Mouse (Mus musculus): Measurements from ENCODE around the gene Wfikkn1.

The Wfikkn1 gene

DNA sequence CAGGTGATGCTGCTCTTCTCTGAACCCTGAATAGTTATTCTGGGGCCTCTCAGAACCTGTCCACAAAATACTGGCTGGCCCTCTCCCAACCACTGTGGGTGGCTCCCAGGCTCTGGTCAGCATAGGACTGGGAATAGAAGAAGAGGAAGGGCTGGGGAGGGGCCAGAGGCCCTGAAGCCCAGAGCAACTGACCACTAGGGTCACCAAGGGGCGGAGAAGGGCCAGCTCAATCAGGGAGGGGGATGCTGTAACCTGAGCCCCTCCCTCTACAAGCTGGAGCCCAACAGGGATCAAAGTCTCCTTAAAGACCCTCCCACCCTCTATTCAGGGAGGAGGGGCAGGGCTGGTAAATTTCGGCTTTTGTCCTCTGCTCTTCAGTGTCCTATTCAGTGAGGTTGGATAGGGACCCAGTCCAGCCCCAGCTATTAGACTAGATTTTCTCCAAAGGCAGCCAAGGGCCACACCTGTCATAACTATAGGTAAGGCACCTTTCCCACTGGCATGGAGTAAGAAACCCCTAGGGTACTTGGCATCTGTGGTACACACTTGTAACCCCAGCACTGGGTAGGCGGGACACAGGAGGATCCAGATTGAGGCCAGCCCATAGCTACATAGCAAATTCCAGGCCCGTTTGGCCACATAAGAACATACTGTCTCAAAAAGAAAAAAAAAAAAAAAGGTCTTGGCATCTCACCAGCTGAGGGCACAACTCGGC is at the start of gene Wfikkn1:
Gene Wfikkn1 (minus strand): TSS at position 663 of the 715 bp plus-strand sequence.
- DNase-seq (ENCODE audit: low read depth, low spot score), result no peak

GRCm38 (mm10) chr17:25925348-25925747 is 44.7 kb upstream of the Wfikkn1 start:
- peak; percentile 84 for DNase-seq (ENCODE audit: low read depth, low spot score)

DNA sequence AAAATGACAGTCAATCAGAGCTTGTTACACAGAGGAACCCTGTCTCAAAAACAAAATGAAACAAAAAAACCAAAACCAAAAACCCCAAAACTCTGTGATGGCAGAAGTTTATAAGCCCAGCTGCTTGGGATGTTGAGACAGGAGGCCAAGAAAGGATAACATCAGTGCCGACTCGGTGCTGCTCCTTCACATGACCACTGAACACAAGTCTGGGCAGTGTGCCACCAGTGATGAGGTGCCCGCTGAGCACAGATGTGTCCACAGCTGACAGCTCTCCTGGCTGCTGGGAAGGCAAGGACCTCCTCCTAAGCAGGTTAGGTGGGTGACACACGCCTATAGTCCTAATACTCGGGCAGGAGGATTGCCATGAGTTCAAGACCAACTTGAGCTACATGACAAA is 41.5 kb upstream of the Wfikkn1 start:
- DNase-seq (ENCODE audit: low read depth, low spot score), result no peak

- peak; percentile 100 for DNase-seq (ENCODE audit: low read depth, low spot score)
These were observed 39.4 kb upstream of the Wfikkn1 start for GRCm38 (mm10) chr17:25919786-25920642.

DNA sequence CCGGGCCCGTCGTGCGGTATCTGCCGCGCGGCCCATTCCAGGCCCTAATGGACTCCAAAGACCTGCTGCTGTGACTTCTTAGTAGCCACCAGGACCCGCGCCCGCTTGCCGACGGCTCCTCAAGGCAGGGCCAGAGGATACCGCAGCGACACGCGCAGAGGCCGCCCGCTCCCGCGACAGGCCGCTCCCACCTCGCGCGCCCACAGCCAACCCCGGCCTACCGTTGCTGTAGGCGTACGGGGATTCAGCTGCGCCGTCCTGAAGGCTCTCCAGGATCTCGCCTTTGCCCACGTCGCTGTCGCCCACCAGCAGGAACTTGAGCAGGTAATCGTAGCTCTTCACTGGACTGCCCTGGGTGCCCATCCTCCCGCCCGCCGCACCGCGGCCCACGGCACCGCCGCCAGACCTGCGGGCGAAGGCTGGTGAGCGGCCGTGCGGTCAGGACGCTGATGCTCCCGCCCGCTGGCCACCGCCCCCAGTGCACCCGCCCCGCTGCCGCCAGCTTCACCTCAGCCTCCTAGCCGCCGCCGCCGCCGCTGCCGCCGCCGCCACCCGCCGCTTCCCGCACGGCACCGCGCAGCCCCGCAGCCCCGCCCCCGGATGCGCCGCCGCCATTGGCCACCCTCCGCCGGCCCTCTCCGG is 38.6 kb upstream of the Wfikkn1 start, which contains the start of gene Rab40c:
Gene Rab40c (minus strand): TSS at position 584 of the 642 bp plus-strand sequence.
- no peak for DNase-seq (ENCODE audit: low read depth, low spot score)

DNA sequence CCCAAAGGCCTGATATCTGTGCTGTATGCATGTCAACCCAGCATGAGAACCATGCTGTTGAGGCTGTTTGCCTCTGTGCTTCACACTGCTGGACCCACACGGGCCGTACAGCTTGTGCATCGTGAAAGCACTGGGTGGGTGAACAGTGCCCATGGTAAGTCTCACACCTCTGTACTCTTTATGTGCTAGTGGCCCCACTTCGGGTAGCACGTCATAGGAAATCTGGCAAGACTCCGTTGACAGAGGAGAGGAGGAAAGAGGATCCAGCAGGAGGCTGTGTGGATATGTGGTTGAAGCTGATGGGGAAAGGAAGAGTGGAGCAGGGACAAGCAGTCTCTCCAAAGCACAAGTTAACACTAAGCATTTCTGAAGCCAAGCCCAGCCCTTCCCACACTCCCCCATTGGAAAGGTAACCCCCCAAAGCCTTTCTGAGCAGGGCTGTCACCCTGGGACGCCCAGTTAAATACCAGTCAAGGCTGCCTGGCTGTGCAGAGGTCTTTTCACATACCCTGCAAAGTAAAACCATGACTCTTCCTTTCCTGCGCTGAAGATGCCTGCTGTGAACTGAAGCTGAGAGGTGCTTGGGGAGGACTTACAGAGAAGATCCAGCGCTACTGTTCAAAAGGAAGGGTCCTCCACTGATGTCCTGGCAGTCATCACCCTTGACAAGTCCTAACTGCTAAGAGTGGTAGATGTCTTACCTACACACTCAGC is 37.5 kb upstream of the Wfikkn1 start:
- no peak for DNase-seq (ENCODE audit: low read depth, low spot score)

DNA sequence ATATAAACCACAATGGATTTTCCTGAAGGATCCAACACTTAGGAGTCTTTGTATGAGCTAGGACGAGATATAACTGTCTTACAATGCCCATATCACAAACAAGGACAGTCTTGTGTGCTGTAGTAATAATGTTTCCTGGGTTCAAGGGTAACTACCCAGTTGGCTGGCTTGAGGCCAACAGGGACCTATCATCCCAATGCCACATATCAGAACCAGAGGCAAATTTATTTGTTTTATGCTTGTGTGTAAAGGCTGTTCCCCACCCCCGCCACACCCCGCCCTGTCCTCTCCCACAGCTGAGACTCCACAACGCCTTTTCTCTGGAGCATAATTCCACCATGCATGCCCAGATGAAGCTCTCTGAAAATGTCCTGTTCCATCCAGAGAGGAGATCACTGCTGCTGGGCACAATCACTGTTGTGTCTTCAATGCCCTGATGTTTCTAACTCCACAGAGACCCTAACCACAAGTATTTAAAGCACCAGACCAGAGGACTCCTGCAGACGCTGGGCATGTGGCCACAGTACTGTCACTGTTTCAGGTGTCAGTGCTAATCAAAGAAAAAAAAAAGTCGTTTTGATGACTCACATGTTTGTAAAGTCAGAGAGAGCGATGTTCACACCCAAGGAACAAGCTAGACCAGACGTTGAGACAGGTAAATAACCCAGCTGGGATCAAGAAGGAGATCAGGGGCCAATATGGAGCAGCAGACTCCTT is 36.4 kb upstream of the Wfikkn1 start:
- DNase-seq (ENCODE audit: low read depth, low spot score), result no peak

DNA sequence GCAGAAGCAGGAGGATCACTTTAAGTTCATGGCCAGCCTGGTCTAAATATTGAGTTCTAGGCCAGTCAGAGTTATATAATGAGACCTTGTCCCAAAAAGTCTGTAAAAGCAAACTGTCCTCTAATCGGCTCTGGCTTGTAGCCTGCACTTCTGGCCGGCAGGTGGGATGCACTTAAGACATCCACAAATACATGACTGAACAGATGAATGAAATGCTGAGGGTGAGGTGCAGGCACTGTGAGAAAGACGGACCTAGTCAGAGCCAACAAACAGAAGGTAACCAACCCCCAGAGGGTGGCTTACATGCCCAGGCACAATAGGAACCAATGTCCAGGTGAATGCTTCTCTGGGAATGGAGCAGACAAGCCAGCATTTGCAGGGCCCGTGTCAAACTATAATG is 33.6 kb upstream of the Wfikkn1 start:
- no peak for DNase-seq (ENCODE audit: low read depth, low spot score)

GRCm38 (mm10) chr17:25913877-25914275 is 33.2 kb upstream of the Wfikkn1 start:
- no peak for DNase-seq (ENCODE audit: low read depth, low spot score)

DNA sequence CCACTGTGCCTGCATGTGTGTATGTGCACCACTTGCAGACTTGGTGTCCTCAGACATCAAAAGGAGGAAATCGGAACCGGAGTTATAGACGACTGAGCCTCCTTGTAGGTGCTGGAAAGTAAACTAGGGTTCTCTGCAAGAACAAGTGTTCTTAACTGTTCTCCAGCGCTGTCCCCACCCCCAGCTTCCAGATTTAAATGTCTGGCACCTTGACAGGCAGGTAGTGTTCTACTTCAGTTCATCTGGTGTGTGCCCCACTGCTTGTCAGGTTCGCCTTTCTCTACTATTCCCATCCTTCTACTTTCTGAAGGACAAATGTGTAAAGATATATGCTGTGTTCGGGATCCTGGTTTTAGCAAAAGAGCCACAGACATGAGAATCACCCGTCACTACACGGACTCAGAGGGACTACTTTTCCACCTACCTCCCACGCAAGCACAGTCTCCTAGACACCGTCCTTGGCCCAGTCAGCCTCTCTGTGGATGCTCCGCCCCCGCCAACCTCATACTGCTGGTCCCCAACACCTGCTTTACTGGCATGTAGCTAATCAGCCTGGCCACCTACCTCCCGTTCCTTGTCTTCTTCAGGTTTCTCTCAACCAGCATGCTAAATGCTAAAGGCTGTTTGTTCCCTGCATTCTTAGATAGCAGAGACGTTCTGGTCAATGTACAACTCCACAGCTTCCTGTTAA is 32.7 kb upstream of the Wfikkn1 start:
- DNase-seq (ENCODE audit: low read depth, low spot score), result no peak

- DNase-seq (ENCODE audit: low read depth, low spot score), result no peak
These were observed 31.2 kb upstream of the Wfikkn1 start for GRCm38 (mm10) chr17:25911816-25912215.

DNA sequence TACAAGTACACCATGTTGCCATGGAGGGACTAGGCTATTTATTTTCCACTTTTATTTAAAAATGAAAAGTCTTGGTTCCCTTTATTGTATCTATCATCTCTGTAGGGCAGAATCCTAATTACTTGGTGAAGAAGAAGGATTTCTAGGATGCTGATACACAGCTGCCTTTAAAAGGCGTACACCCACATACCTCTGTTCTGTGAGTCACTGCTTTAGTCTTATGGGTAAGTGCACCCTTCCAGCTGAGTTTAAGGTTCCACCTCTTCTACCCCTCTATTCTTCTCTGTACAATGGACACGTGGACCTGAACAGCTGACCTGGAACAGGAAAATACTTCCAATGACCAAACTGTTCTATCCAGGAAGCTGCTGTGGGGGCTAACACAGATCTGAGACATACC is 27.0 kb upstream of the Wfikkn1 start:
- no peak for DNase-seq (ENCODE audit: low read depth, low spot score)

- no peak for DNase-seq (ENCODE audit: low read depth, low spot score)
These were observed 22.4 kb upstream of the Wfikkn1 start for GRCm38 (mm10) chr17:25903061-25903460.

DNA sequence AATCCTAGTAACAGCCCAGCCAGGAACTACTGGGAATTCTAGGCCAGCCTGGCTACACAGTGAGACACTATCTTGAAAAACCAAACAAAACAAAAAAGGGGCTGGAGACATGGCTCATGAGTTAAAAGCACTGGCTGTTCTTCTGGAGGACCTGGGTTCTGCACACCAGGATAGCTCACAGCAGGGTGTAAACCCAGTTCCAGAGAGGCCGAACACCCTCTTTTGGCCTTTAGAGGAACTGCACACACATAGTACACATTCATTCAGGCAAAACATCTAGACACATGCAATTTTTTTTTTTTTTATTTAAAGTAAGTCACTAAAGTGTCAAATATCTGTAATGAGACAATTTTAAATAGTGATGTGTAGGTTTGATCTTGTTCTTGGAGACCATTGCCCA is 19.5 kb upstream of the Wfikkn1 start:
- no peak for DNase-seq (ENCODE audit: low read depth, low spot score)

GRCm38 (mm10) chr17:25895891-25896290 is 15.2 kb upstream of the Wfikkn1 start:
- DNase-seq (ENCODE audit: low read depth, low spot score), result no peak

- DNase-seq (ENCODE audit: low read depth, low spot score), result no peak
These were observed 14.8 kb upstream of the Wfikkn1 start for GRCm38 (mm10) chr17:25895415-25895814.

DNA sequence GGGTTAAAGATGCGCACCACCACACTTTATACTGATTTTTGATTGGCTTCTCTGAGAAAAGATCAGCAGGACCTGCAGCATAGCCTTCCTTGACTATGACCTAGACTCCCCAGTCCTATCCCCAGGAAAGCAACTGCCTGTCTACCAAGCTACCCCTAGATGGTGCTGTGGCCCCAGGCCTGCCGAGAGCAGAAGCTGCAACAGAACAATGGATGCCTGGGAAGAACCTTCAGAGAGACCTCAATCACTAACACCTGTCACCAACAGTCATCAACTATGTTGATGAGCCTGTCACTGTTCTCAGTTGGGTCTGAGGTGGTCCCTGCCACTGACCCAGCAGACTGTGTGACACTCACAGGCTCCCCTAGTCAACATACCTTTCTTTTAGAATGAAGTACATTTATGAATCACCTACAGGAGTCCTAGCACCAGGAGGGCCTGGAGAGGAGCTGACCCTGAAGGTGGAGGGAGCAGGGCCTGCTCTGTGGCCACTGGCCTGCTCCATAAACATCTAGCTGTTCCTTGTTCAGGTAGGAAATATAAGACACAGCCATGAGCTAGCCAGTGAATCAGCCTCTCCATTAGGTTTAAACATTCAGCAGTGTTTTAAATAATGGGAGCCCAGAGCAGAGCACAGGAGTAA is 13.4 kb upstream of the Wfikkn1 start:
- peak; percentile 49 for DNase-seq (ENCODE audit: low read depth, low spot score)

GRCm38 (mm10) chr17:25888837-25889236 is 8.2 kb upstream of the Wfikkn1 start:
- DNase-seq (ENCODE audit: low read depth, low spot score), result no peak

- no peak for DNase-seq (ENCODE audit: low read depth, low spot score)
These were observed 6.8 kb upstream of the Wfikkn1 start for GRCm38 (mm10) chr17:25887467-25887866.

GRCm38 (mm10) chr17:25886806-25887205 is 6.1 kb upstream of the Wfikkn1 start:
- no peak for DNase-seq (ENCODE audit: low read depth, low spot score)

Measured in skeletal muscle tissue, adult 2 months (tissue).